Mouse (Mus musculus) hindbrain, embryonic 16.5 days (tissue): ENCODE results near the gene Sh3rf3. TPM values are rescaled to one million over a fixed set of nuclear protein-coding genes. Genes with fewer than 3 reads are reported as not detected.

Source experiments
- ATAC-seq: fragments of 200-750 bp; cut with Nextera tagmentation; 2 replicates; pipeline ENCODE4 v1.8.0; 2017; ENCODE audit warnings: moderate TSS enrichment, moderate library complexity
- H3K27ac ChIP-seq: fragments of 300-500 bp; sonication (generic); 2 replicates; pipeline ENCODE4 v1.5.1; 2014; ENCODE audit warnings: low read depth, mild to moderate bottlenecking, control low read depth, low read length, moderate library complexity
- H3K27me3 ChIP-seq: fragments of 300-500 bp; sonication (generic); replicated peaks from 2 replicates; pipeline ENCODE4 v1.6.1; 2014; ENCODE audit warnings: low read length; ENCODE audit not compliant: control insufficient read depth, insufficient read depth
- H3K36me3 ChIP-seq: fragments of 300-500 bp; sonication (generic); 2 replicates; pipeline ENCODE4 v1.6.1; 2014; ENCODE audit warnings: mild to moderate bottlenecking, low read length, moderate library complexity, mixed read lengths; ENCODE audit not compliant: control insufficient read depth, insufficient read depth
- H3K4me1 ChIP-seq: fragments of 300-500 bp; sonication (generic); 2 replicates; pipeline ENCODE4 v1.6.1; 2014; ENCODE audit warnings: low read depth, low read length; ENCODE audit not compliant: control insufficient read depth, insufficient read depth
- H3K4me2 ChIP-seq: fragments of 300-500 bp; sonication (generic); 2 replicates; pipeline ENCODE4 v1.6.1; 2014; ENCODE audit warnings: mild to moderate bottlenecking, low read length, control low read depth, moderate library complexity
- H3K4me3 ChIP-seq: fragments of 300-500 bp; sonication (generic); 2 replicates; pipeline ENCODE4 v1.5.1; 2014; ENCODE audit warnings: mild to moderate bottlenecking, low read length, control low read depth, moderate library complexity
- H3K9ac ChIP-seq: fragments of 300-500 bp; sonication (generic); 2 replicates; pipeline ENCODE4 v1.6.1; 2014; ENCODE audit warnings: low read depth, mild to moderate bottlenecking, control low read depth, low read length, moderate library complexity
- H3K9me3 ChIP-seq: fragments of 300-500 bp; sonication (generic); 2 replicates; pipeline ENCODE4 v1.6.1; 2014; ENCODE audit warnings: mild to moderate bottlenecking, low read length, moderate library complexity; ENCODE audit not compliant: control insufficient read depth
- WGBS: fragments of 180-500 bp; shearing (Covaris S2); extraction: QIAGEN DNeasy Blood & Tissue Kit; methylation state at CpG from one replicate; pipeline ENCODE4 v1.1.7; 2014; 5-methylcytosine and 5-hydroxymethylcytosine counted together
- polyA plus RNA-seq: library from polyadenylated mRNA; unstranded; fragments of >200 nt; fragmentation: Nextera tagmentation; extraction: Ambion mirVana; gene quantifications from 2 replicates; pipeline ENCODE4 v1.2.1, GENCODE M21; 2015

Sh3rf3 gene
- polyA plus RNA-seq, 1 experiment from 2014 or later, result 2.7 TPM

DNA sequence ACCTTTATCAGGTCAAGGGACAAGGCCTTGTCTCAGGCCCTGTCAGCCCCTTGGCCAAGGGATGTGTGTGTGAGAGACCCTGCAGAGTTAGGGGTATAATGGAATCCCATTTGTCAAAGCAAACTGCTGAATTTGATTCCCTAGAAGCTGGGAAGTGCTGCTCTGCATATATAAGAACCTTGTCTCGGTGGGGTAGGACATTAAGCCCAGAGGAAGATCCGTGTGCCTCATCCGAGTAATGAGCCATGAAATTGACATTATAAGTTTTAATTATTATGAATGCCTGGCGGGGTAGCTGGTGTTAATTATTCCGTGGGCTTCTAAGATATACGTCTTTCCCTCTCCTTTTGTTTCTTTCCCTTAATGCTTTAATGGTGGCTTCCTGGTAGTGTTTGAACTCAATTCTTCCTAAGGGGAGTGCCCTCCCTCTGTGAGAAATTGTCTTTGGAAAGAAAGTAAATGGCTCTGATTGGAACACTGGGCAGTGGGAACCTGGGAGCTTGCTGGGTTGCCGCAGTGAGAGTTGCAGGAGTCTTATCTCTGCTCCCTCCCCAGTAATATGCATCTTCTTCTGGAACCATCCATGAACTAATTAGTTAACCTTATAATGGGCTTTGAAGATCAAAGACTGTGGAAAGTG, 166.3 kb downstream of the Sh3rf3 start:
- Histone ChIP-seq H3K9me3 (no peaks in the 10 kb centered on the region), H3K27ac (no peak overlapping the region), H3K27me3 (no peaks in the 10 kb centered on the region; the same call in 1 of the 2 replicates), H3K4me1 (no peaks in the 10 kb centered on the region; the same call in 1 of the 2 replicates), H3K4me3 (no peak overlapping the region), H3K36me3 (no peaks in the 10 kb centered on the region), H3K4me2 (no peak overlapping the region), H3K9ac (no peak overlapping the region)
- ATAC-seq, result peak; percentile 77
- WGBS, result 13% methylated on average over 7 of the region's 7 CpGs

GRCm38 (mm10) chr10:58981674-58982329, 168.6 kb downstream of the Sh3rf3 start:
- 62% methylated on average over 9 of the region's 9 CpGs for WGBS
- H3K27me3 ChIP-seq, result no peaks in the 10 kb centered on the region; the same call in 1 of the 2 replicates
- H3K4me3 ChIP-seq, result no peak overlapping the region
- peak overlapping the region; percentile 23; the same call in 1 of the 2 replicates for H3K27ac ChIP-seq
- no peaks in the 10 kb centered on the region; the same call in 1 of the 2 replicates for H3K4me1 ChIP-seq
- H3K36me3 ChIP-seq, result no peaks in the 10 kb centered on the region
- no peak overlapping the region for H3K4me2 ChIP-seq
- H3K9me3 ChIP-seq, result no peaks in the 10 kb centered on the region
- ATAC-seq, result 0 out of 2 replicates have a peak, but pooled peaks have one; percentile 53
- no peak overlapping the region for H3K9ac ChIP-seq

DNA sequence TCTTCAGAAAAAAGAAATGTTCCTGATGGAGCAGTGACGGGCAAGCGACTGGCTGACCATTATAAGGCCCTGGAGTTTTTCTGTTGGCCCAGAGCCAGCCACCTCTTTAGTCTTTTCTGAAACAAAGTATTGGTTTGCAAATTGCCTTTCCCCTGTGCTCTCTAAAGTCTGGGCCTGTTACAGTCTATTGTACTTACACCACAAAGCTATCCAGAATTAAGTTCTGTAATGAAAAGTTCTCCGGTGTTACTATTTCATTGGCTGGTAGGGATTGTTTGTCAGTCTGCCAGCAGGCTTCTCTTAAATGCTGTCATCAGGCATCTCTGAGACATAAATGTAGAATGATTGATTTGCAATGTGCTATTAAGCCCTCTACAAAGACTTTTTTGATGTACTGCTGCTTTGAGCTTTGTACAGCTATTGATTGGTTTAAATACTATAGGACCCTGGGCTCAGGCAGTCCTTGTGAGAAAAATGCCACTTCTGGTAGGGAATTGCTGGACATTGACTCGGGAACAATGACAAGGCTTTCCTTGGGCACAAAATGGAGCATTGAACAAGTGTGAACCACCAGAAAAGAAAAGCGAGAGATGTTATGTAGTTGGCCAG, 169.5 kb downstream of the Sh3rf3 start:
- no peak for ATAC-seq
- no peaks in the 10 kb centered on the region for H3K9me3 ChIP-seq
- H3K27me3 ChIP-seq, result no peaks in the 10 kb centered on the region; the same call in 1 of the 2 replicates
- no peak overlapping the region for H3K4me2 ChIP-seq
- WGBS, result 37% methylated on average over 5 of the region's 5 CpGs
- no peaks in the 10 kb centered on the region; the same call in 1 of the 2 replicates for H3K4me1 ChIP-seq
- no peak overlapping the region for H3K9ac ChIP-seq
- H3K36me3 ChIP-seq, result no peaks in the 10 kb centered on the region
- no peak overlapping the region for H3K27ac ChIP-seq
- no peak overlapping the region for H3K4me3 ChIP-seq

DNA sequence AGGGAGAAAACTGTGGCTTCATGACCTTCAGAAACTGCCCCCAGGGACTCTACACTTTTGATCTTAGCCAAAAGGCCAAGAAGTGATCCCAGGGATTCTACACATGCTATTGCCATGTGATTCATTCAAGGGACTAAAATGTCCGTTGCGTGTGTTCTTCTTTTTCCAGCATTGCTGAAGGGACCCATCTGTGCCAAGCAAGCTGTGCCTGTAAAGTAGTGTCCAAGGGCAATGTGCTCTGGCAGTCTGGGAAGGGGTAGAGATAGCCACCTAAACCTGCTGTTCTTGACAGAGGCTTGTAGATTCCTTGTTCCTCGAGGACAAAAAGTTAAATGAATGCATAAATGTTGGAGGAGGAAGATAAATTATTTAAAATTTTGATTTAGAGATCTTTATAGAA, 178.5 kb downstream of the Sh3rf3 start:
- WGBS, result 85% methylated on average over 3 of the region's 3 CpGs
- no peak overlapping the region for H3K4me2 ChIP-seq

GRCm38 (mm10) chr10:58994726-58995125, 181.6 kb downstream of the Sh3rf3 start:
- Histone ChIP-seq H3K9me3 (no peaks in the 10 kb centered on the region), H3K4me3 (no peak overlapping the region), H3K4me1 (no peaks in the 10 kb centered on the region), H3K4me2 (no peak overlapping the region), H3K36me3 (no peaks in the 10 kb centered on the region), H3K27me3 (no peaks in the 10 kb centered on the region), H3K27ac (no peak overlapping the region), H3K9ac (no peak overlapping the region)
- ATAC-seq, result no peak
- WGBS, result 89% methylated on average over 2 of the region's 2 CpGs

More for the DNA sequence above, 178.5 kb downstream of the Sh3rf3 start:
- no peaks in the 10 kb centered on the region for H3K4me1 ChIP-seq
- H3K36me3 ChIP-seq, result no peaks in the 10 kb centered on the region
- H3K9me3 ChIP-seq, result no peaks in the 10 kb centered on the region
- H3K9ac ChIP-seq, result no peak overlapping the region
- no peak overlapping the region for H3K4me3 ChIP-seq
- no peak for ATAC-seq
- no peaks in the 10 kb centered on the region for H3K27me3 ChIP-seq
- no peak overlapping the region for H3K27ac ChIP-seq

GRCm38 (mm10) chr10:58995132-58995531, 182.0 kb downstream of the Sh3rf3 start:
- H3K36me3 ChIP-seq, result no peaks in the 10 kb centered on the region
- H3K4me1 ChIP-seq, result no peaks in the 10 kb centered on the region
- H3K9me3 ChIP-seq, result no peaks in the 10 kb centered on the region
- H3K9ac ChIP-seq, result no peak overlapping the region
- no peaks in the 10 kb centered on the region for H3K27me3 ChIP-seq
- no peak overlapping the region for H3K27ac ChIP-seq
- 55% methylated on average over 3 of the region's 3 CpGs for WGBS
- no peak overlapping the region for H3K4me3 ChIP-seq
- H3K4me2 ChIP-seq, result no peak overlapping the region
- no peak for ATAC-seq

DNA sequence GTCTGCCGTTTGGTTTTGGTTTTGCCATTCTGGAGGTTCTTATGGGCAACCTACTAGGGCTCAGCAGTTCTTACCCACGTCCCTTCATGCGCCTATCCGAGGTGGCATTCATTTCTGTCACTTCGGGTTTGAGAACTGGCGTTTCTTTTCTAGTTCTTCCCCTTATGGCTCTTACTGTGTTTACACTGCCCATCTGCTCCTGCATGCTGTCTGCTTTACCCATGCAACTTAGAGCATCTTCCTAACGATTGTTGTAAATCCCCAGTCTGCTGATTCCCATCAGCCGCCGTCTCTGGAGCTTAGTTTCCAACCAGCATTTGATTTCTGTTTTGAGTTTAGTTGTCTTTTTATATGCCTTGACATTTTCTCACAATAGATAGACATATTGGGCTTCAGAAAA, 189.2 kb downstream of the Sh3rf3 start:
- Histone ChIP-seq H3K4me1 (no peaks in the 10 kb centered on the region), H3K9me3 (no peaks in the 10 kb centered on the region), H3K27ac (no peak overlapping the region), H3K36me3 (no peaks in the 10 kb centered on the region), H3K4me2 (no peak overlapping the region), H3K27me3 (no peaks in the 10 kb centered on the region), H3K9ac (no peak overlapping the region), H3K4me3 (no peak overlapping the region)
- WGBS, result 90% methylated on average over 9 of the region's 9 CpGs
- no peak for ATAC-seq

DNA sequence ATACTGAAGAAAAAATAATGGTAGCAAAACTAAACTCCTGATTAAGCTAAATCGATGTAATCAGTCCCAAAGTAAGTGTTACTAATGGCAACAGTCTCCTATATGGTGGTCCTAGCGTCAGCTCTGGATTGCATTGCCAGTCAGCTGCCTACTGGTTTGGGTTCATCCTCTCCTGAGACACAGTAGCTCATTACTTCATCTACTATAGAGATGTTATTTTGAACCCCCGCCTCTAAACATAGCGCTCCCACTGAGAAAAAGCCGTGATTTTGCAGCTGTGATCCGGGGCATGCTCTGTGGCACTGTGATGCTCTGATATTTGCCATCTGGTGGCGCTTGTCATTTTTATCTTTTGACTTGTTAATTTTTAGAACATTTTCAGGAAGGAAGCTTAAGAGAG, 198.3 kb downstream of the Sh3rf3 start:
- WGBS, result 82% methylated on average over 7 of the region's 7 CpGs
- H3K4me1 ChIP-seq, result no peaks in the 10 kb centered on the region

DNA sequence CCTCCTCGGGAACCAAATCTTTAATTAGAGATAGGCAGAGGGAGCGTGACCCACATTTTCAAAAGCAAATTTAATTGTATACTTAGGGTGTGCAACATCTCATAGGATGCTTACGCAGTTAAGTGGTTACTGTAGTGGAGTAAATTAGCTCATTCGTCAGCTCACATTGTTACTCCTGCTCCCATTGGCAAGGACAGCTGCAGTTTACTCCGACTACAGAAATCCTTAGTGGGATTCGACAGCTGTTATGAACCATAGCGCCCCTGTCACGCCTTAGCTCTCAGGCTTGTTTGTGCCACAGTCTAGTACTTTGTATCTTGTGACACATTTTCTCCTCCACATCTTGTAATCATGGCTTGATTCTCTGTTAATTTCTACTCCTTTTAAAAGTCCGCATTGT, 200.5 kb downstream of the Sh3rf3 start:
- no peaks in the 10 kb centered on the region for H3K9me3 ChIP-seq
- ATAC-seq, result peak; percentile 48
- 73% methylated on average over 9 of the region's 9 CpGs for WGBS
- no peak overlapping the region for H3K9ac ChIP-seq
- H3K27ac ChIP-seq, result no peak overlapping the region
- H3K4me1 ChIP-seq, result no peaks in the 10 kb centered on the region
- H3K27me3 ChIP-seq, result no peaks in the 10 kb centered on the region
- H3K4me2 ChIP-seq, result no peak overlapping the region
- H3K36me3 ChIP-seq, result no peaks in the 10 kb centered on the region
- no peak overlapping the region for H3K4me3 ChIP-seq

More for the DNA sequence above, 198.3 kb downstream of the Sh3rf3 start:
- Histone ChIP-seq H3K4me2 (no peak overlapping the region), H3K4me3 (no peak overlapping the region), H3K36me3 (no peaks in the 10 kb centered on the region), H3K27me3 (no peaks in the 10 kb centered on the region), H3K27ac (no peak overlapping the region), H3K9me3 (no peaks in the 10 kb centered on the region), H3K9ac (no peak overlapping the region)
- ATAC-seq, result no peak
